Mouse (Mus musculus) olfactory bulb, adult 2 months (tissue): ENCODE measurements around the gene Rpl18a.

ENCODE experiments used
- CTCF ChIP-seq: fragments of 200-500 bp; IDR thresholded peaks from 2 replicates; pipeline ENCODE4 v1.5.1; 2012; ENCODE audit warnings: low read depth, mild to moderate bottlenecking, low read length, moderate library complexity; ENCODE audit not compliant: insufficient read depth
- POLR2A ChIP-seq: fragments of 200-500 bp; IDR thresholded peaks from 2 replicates; pipeline ENCODE4 v1.6.1; 2012; ENCODE audit warnings: mild to moderate bottlenecking, low read depth, low read length, moderate library complexity; ENCODE audit not compliant: insufficient read depth

GRCm38 (mm10) chr8:70900872-70901387 lies 3.7 kb upstream of the Rpl18a start:
- TF ChIP-seq CTCF, result no peak
- TF ChIP-seq POLR2A, result no peak
